Mouse (Mus musculus): ENCODE data around the gene Hand2.

GRCm38 (mm10) chr8:57360493-57360892 lies 39.7 kb downstream of the Hand2 start:
- TF ChIP-seq NANOG (IDR thresholded peaks at IDR 0.05; ENCODE audit: borderline replicate concordance, low read length) (no peak), CTCF (conservative IDR thresholded peaks at IDR 0.05; ENCODE audit: low read length) (no peak)

All from E14TG2a.4 (cell line).